Mouse (Mus musculus) heart, embryonic 13.5 days (tissue): ENCODE results near the gene C1qtnf6. TPM values are rescaled to one million over a fixed set of nuclear protein-coding genes. Genes with fewer than 3 reads are reported as not detected.

ENCODE experiments used
- ATAC-seq: fragments of 200-750 bp; cut with Nextera tagmentation; 2 replicates; pipeline ENCODE4 v1.8.0; 2017; ENCODE audit warnings: moderate TSS enrichment; ENCODE audit not compliant: insufficient number of reproducible peaks, low FRiP score, low TSS enrichment; ENCODE audit errors: extremely low read depth
- H3K27ac ChIP-seq: fragments of 300-500 bp; sonication (generic); replicated peaks from 2 replicates; pipeline ENCODE4 v1.5.1; 2015; ENCODE audit warnings: moderate library complexity, mild to moderate bottlenecking, inconsistent platforms
- H3K27me3 ChIP-seq: fragments of 300-500 bp; sonication (generic); replicated peaks from 2 replicates; pipeline ENCODE4 v1.6.1; 2015; ENCODE audit warnings: mild to moderate bottlenecking, inconsistent platforms
- H3K36me3 ChIP-seq: fragments of 300-500 bp; sonication (generic); 2 replicates; pipeline ENCODE4 v1.6.1; 2015; ENCODE audit warnings: mild to moderate bottlenecking, inconsistent platforms
- H3K4me1 ChIP-seq: fragments of 300-500 bp; sonication (generic); 2 replicates; pipeline ENCODE4 v1.6.1; 2015; ENCODE audit warnings: inconsistent platforms
- H3K4me2 ChIP-seq: fragments of 300-500 bp; sonication (generic); 2 replicates; pipeline ENCODE4 v1.6.1; 2015; ENCODE audit warnings: inconsistent platforms, mild to moderate bottlenecking, moderate library complexity
- H3K4me3 ChIP-seq: fragments of 300-500 bp; sonication (generic); 2 replicates; pipeline ENCODE4 v1.5.1; 2015; ENCODE audit warnings: moderate library complexity, mild to moderate bottlenecking, inconsistent platforms
- H3K9ac ChIP-seq: fragments of 300-500 bp; sonication (generic); 2 replicates; pipeline ENCODE4 v1.6.1; 2015; ENCODE audit warnings: inconsistent platforms, mild to moderate bottlenecking, moderate library complexity
- H3K9me3 ChIP-seq: fragments of 300-500 bp; sonication (generic); 2 replicates; pipeline ENCODE4 v1.6.1; 2016; ENCODE audit warnings: inconsistent platforms
- WGBS: fragments of 180-500 bp; shearing (Covaris S2); methylation state at CpG from one replicate; pipeline ENCODE4 v1.1.7; 2015; ENCODE audit warnings: mixed read lengths; 5-methylcytosine and 5-hydroxymethylcytosine counted together
- polyA plus RNA-seq: library from polyadenylated mRNA; unstranded; fragments of >200 nt; fragmentation: Nextera tagmentation; extraction: Ambion mirVana; gene quantifications from 2 replicates; pipeline ENCODE4 v1.2.1, GENCODE M21; 2015

The C1qtnf6 gene
- polyA plus RNA-seq, 1 experiment from 2014 or later = 31.8 TPM

DNA sequence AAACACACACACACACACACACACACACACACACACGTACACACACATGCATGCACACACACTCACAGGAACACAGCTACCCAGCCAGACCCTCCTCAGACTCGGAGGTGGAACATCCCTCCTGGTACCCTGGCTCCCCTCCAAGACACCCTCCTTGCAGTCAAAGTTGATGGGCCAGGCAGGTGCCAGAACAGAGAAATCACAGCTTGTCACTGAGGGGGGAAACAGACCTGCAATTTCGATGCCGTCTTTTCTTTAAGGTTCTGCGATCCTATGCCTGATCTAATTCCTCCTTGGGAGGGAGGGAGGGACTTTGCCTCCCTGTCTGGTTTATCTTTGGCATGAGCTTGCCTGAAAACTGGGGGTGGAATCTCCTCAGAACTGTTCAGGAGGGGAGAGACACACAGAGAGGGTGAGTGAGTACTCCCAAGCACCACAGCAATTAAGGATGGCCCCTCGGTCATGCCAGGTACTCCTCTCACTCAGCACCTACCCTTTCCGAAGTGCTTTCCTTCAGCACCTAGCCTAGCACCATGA is 11.6 kb upstream of the C1qtnf6 start:
- no peak overlapping the region for H3K27ac ChIP-seq
- no peak overlapping the region for H3K9ac ChIP-seq
- H3K4me2 ChIP-seq = no peak overlapping the region
- no peaks in the 10 kb centered on the region for H3K36me3 ChIP-seq
- no peaks in the 10 kb centered on the region for H3K9me3 ChIP-seq
- 61% methylated on average over 7 of the region's 7 CpGs for WGBS
- ATAC-seq = no peak
- H3K4me1 ChIP-seq = peaks cover 35% of the 10 kb centered on the region
- H3K4me3 ChIP-seq = no peak overlapping the region
- peaks cover 57% of the 10 kb centered on the region for H3K27me3 ChIP-seq

DNA sequence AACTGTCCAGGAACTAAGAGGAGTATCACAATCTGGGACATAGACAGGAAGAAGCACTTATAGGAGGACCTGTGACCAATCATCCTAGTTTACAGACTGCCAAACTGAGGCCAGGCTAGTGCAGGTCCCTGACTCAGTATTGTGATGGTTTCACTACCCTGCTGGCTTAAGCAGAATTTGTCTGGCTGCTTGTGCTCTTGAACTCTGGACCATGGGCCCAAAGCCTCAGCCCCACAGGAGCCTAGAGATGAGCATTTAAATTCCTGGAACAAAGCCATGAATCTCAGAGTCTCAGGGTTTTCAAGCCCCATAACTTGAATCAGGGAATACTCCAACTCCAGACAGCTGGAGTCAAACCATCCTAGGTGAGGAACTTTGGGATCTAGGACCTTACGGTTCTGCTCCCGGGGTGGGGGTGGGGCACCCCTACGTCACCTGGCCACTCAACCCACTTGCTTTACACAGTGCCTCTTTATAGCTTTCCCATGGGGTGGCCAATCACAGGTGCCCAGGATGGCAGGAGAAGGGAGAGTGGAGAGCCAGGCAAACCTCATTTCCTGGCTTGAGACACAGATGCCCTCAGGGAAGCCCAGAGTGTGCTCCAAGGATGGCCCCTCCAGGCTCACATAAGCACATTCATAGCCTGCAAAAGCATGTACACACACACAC is 11.0 kb upstream of the C1qtnf6 start:
- H3K4me2 ChIP-seq = 0 out of 2 replicates have a peak overlapping the region, but pooled peaks have one; percentile 3

DNA sequence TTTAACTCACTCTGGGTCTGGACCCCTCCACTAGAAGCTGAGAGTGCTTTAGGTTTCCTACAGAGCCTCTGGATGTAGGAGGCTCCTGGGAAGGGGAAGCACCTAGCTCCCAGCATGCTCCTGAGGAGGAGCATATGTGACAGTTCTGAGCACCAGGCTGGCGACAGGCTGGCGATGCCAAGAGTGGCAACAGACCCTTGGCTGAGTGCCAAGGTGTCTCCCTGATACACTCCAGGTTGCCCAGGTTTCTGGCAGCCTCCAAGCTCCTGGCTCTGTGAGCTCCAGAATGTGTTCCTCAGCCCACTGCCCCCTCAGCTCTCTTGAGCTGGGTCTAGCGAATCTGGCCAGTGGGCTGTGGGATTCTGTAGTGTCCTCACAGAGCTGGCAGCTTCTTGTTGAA is 10.4 kb upstream of the C1qtnf6 start:
- no peaks in the 10 kb centered on the region for H3K9me3 ChIP-seq
- WGBS = 16% methylated on average over 3 of the region's 3 CpGs
- H3K4me1 ChIP-seq = peaks cover 32% of the 10 kb centered on the region
- ATAC-seq = 0 out of 2 replicates have a peak, but pooled peaks have one; percentile 20
- H3K27me3 ChIP-seq = peaks cover 61% of the 10 kb centered on the region
- 0 out of 2 replicates have a peak overlapping the region, but pooled peaks have one; percentile 3 for H3K4me2 ChIP-seq
- H3K4me3 ChIP-seq = no peak overlapping the region
- peak overlapping the region; percentile 2 for H3K9ac ChIP-seq
- peak overlapping the region; percentile 60 for H3K27ac ChIP-seq
- no peaks in the 10 kb centered on the region for H3K36me3 ChIP-seq

More for the DNA sequence above, 11.0 kb upstream of the C1qtnf6 start:
- 72% methylated on average over 3 of the region's 3 CpGs for WGBS
- Histone ChIP-seq H3K9me3 (no peaks in the 10 kb centered on the region), H3K9ac (peak overlapping the region; percentile 2; the same call in 1 of the 2 replicates), H3K27me3 (peaks cover 61% of the 10 kb centered on the region), H3K4me1 (peaks cover 32% of the 10 kb centered on the region), H3K4me3 (no peak overlapping the region), H3K27ac (peak overlapping the region; percentile 60), H3K36me3 (no peaks in the 10 kb centered on the region)
- ATAC-seq = no peak

DNA sequence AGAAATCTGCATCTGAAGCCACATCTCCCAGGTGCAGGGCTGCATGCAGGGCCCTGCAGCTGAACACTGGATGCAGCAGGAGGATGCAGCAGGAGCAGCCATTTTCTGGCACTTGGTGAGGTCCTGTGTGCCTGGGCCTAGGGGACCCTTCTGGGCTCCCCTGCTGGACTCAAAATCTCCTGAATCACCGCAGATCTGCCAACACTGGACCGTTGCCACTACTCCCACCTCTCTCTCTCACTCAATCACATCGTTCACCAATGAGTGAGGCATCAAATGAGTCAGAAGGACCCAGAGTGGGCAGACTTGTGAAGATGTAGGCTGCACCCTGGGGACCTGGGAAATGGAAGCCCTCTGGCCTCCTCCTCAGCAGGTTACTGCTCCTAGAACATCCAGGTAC is 9.8 kb upstream of the C1qtnf6 start:
- no peak overlapping the region for H3K4me3 ChIP-seq
- ATAC-seq = no peak
- H3K4me2 ChIP-seq = no peak overlapping the region
- H3K36me3 ChIP-seq = no peaks in the 10 kb centered on the region
- peaks cover 32% of the 10 kb centered on the region for H3K4me1 ChIP-seq
- 64% methylated on average over 3 of the region's 3 CpGs for WGBS
- H3K9me3 ChIP-seq = no peaks in the 10 kb centered on the region
- H3K27ac ChIP-seq = peak overlapping the region; percentile 60
- peak overlapping the region; percentile 2; the same call in 1 of the 2 replicates for H3K9ac ChIP-seq
- H3K27me3 ChIP-seq = peaks cover 58% of the 10 kb centered on the region

DNA sequence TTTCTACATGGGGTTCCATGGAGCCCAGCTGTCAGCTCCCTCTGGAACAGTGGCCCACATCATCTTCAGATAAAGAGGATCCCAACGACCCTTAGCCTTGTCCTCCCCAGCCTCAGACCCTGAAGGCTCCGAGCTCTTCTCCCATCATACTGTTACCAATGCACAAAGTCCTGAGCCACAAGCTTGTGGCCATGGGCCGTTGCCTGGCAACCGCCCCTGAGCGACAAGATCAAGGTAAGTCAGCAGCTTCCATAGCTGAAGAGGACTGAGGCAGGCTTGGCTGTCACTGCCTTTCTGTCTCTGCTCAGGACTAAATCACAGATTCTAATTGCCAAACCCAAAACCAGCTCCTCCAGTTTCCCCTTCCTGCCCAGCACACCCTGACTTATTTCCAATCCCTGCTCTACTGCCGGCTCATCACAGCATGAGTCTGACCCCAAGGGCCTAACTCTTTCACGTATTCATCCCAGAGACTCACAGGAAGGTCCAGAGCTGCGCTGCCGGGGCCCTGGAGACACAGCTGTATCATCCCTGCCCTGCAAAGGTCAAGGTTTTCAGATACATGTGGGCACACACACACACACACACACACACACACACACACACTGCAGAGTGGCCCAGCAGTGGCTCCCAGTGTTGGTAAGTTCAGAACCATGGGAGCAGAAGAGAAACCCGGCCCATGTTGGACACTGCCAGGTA is 4.7 kb upstream of the C1qtnf6 start:
- Histone ChIP-seq H3K9ac (peak overlapping the region; percentile 13; the same call in 1 of the 2 replicates), H3K27ac (no peak overlapping the region), H3K4me2 (no peak overlapping the region), H3K9me3 (no peaks in the 10 kb centered on the region), H3K4me3 (no peak overlapping the region), H3K27me3 (peaks cover 28% of the 10 kb centered on the region), H3K4me1 (peaks cover 9% of the 10 kb centered on the region), H3K36me3 (no peaks in the 10 kb centered on the region)
- no peak for ATAC-seq
- 56% methylated on average over 10 of the region's 10 CpGs for WGBS

DNA sequence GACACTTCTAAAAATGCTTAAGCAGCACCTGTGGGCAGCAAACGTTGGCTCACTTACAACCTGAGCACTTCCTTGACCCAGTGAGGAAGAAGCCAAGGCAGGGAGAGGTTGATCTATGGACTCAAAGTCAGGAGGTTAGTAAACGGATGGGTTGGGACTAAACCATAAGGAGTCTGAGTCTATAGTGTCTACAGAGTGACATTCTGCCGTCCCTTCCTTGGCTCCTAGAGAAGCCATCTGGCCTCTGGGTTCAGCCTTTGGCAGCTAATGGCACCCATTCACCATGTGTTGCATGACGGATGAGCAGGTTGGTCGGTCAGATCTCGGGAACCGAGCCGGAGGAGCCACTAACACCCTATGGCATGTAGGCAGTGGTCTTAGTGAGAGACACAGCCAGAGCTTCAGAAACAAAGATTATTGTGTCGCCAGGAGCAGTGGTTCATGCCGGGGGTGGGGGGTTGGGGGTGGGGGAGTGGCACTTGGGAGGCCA is 2.2 kb upstream of the C1qtnf6 start:
- Histone ChIP-seq H3K27me3 (peaks cover 10% of the 10 kb centered on the region), H3K4me1 (peaks cover 34% of the 10 kb centered on the region), H3K9ac (0 out of 2 replicates have a peak overlapping the region, but pooled peaks have one; percentile 25), H3K27ac (no peak overlapping the region), H3K4me2 (no peak overlapping the region), H3K36me3 (no peaks in the 10 kb centered on the region), H3K4me3 (no peak overlapping the region), H3K9me3 (no peaks in the 10 kb centered on the region)
- ATAC-seq = no peak
- 65% methylated on average over 10 of the region's 10 CpGs for WGBS

DNA sequence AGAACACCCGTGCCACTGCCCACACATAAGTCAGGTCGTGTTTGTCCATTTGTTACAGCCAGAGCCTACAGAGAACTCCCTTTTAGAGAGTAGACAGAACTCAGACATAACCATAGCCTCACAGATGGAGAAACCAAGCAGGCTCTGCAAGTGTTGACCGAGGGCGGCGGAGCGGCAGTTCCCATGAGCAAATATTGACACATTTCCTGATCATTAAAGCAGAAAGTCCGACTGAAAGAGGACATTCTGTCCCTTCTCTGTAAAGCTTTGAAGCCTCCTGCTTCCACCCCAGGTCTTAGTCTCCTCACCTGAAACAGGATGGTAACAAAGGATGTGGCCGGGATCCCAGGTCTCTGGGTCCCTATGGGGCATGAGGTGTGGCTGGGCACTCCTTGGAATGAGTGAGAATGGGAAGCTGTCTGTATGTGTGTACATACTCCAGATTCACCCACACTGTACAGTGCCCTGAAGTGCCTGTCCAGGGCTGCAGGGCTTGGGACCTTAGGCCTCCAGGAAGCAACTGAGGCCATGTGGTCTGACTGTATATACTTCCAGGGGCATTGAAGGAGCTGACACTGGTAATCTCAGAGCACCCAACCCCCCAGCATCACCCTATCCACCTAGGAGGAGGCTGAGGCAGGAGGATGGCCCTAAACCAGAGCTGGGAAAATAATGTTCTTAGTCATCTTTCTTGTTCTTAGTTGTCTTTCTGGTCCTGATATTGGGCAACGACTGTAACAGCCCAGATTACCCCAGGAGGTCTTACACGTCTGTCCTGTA is 1.5 kb upstream of the C1qtnf6 start:
- H3K36me3 ChIP-seq = no peaks in the 10 kb centered on the region
- no peaks in the 10 kb centered on the region for H3K9me3 ChIP-seq
- 0 out of 2 replicates have a peak overlapping the region, but pooled peaks have one; percentile 25 for H3K9ac ChIP-seq
- H3K4me1 ChIP-seq = peaks cover 40% of the 10 kb centered on the region
- no peak overlapping the region for H3K27ac ChIP-seq
- 68% methylated on average over 10 of the region's 10 CpGs for WGBS
- no peak overlapping the region for H3K4me3 ChIP-seq
- peaks cover 3% of the 10 kb centered on the region for H3K27me3 ChIP-seq
- no peak for ATAC-seq
- H3K4me2 ChIP-seq = no peak overlapping the region

DNA sequence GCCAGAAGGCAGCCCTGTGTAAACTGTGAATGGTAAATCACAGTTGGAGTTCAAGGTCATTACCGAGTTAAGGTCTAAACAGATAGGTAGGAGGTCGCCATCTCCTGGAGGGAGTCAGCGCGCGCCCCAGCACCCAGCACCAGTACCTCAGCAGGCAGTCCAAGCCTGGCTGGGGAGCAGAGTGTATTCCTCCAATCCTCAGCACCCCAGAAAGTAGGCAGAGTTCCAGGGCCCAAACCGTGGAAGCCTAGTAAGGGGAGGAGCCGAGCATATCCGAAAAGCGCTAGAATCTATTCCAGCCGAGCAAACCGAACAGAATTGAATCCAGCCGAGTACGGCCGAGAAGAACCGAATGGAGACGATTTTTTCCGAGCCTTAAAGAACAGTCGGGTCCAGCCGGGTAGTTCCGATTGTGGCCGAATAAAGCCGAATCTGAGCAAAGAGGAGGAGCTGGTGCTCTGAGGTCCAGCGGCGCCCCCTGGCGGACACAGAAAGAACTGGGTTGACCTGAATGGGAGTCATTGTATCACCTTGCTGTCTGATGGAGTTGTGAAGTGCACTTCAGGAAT is 769 bp upstream of the C1qtnf6 start:
- peak; percentile 45; the same call in 1 of the 2 replicates for ATAC-seq

DNA sequence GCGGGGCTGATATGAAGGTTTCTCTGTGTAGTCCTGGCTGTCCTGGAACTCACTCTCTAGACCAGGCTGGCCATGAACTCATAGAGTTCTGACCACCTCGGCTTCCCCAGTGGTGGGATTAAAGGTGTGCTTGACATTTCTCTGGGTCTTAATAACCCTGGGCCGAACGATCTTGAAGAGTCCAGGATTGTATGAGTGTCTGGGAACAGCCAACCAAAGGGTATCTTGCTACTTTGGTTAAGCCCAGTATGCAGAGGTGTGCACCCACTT is 170 bp upstream of the C1qtnf6 start:
- peaks cover 48% of the 10 kb centered on the region for H3K4me1 ChIP-seq
- H3K9ac ChIP-seq = peak overlapping the region; percentile 85
- peak overlapping the region; percentile 88 for H3K27ac ChIP-seq
- H3K27me3 ChIP-seq = no peaks in the 10 kb centered on the region
- no peaks in the 10 kb centered on the region for H3K9me3 ChIP-seq
- ATAC-seq = no peak
- 66% methylated on average over 4 of the region's 4 CpGs for WGBS
- H3K4me3 ChIP-seq = peak overlapping the region; percentile 46
- H3K4me2 ChIP-seq = peak overlapping the region; percentile 68
- H3K36me3 ChIP-seq = peaks cover under 1% of the 10 kb centered on the region; the same call in 1 of the 2 replicates

More for the DNA sequence above, 769 bp upstream of the C1qtnf6 start:
- Histone ChIP-seq H3K9me3 (no peaks in the 10 kb centered on the region), H3K9ac (peak overlapping the region; percentile 85), H3K27ac (peak overlapping the region; percentile 88), H3K4me3 (peak overlapping the region; percentile 46), H3K4me1 (peaks cover 47% of the 10 kb centered on the region), H3K36me3 (no peaks in the 10 kb centered on the region), H3K4me2 (peak overlapping the region; percentile 68), H3K27me3 (no peaks in the 10 kb centered on the region; the same call in 1 of the 2 replicates)
- WGBS = under 1% methylated on average over 25 of the region's 25 CpGs

DNA sequence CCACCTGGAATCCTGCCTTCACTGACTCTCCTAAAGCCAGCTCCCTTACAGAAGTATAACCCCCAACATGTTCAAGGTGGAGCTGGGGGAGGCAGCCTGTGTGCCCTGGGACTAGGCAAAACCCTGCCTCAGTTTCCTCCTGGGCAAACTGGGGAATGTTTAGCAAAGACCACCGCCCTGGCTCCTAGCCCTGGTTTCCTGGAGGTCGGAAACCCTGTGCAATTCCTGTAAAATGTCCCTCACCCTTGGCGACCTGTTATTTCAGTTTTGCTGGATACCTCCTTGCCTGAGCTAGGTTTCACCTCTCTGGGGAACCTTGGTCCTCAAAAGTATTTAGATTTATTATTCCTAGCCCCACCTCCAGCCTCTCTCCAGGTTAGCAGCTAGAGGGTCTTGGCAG is 1.1 kb downstream of the C1qtnf6 start:
- no peak for ATAC-seq
- no peaks in the 10 kb centered on the region for H3K27me3 ChIP-seq
- peak overlapping the region; percentile 85 for H3K9ac ChIP-seq
- peak overlapping the region; percentile 88 for H3K27ac ChIP-seq
- 67% methylated on average over 3 of the region's 3 CpGs for WGBS
- peaks cover 48% of the 10 kb centered on the region for H3K4me1 ChIP-seq
- H3K36me3 ChIP-seq = peaks cover 7% of the 10 kb centered on the region
- peak overlapping the region; percentile 57; the same call in 1 of the 2 replicates for H3K4me3 ChIP-seq
- H3K9me3 ChIP-seq = no peaks in the 10 kb centered on the region
- H3K4me2 ChIP-seq = peak overlapping the region; percentile 78
